Mouse (Mus musculus) gastrocnemius, postnatal 4 days (tissue): ENCODE measurements at regions not wholly inside any gene's neighbourhood (a gene's known extent, or its start where the extent isn't known, plus 50 kb on each side); places are given as distances from the start of the nearest gene placed in this dataset.
A peak's percentile ranks its signal among the peaks of the same experiment; 100 is the strongest.

Experiments used
- DNase-seq, 2 experiments: peaks; one replicate each; pipeline ENCODE4 v3.0.0; 2021 to 2022; ENCODE audit warnings: low spot score in 2 of 2, mixed read lengths in 2 of 2

DNA sequence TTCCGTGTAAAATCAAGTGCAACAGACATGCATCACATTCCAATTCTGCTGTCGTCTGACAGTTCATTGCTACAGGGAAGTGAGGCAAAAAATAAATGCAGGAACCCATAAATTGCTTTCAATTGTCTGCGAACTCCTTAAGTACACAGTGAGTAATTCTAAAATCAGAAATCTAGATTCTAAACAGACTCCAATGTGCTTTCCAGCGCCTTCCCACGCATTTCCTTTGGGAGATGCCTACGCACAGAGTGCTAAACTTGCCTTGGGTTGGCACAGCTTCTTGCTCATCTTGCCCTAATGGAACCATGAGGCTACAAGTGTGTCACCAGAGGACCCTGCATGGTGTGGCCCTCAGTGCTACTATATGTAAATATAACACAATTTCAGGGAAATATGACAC lies 212.6 kb downstream of the Samd5 start:
- no peak for DNase-seq

DNA sequence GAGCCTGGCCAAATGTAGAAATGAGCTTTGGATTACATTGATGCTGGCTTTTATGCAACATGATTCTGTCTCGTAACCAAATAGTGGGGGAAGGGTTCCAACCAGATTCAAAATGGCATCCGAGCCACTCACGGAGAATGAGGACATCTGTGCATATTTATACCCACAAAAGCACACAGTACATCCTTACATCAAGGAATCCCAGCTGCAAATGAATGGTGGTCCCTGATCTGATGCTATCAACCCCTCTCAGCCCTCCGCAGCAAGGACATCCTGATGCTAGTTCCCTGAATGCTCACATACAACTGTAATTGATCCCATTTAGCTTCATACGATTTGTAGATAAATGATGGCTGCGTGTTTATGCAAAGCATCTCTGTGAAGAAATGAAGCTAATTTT lies 215.9 kb downstream of the Samd5 start:
- DNase-seq = no peak

DNA sequence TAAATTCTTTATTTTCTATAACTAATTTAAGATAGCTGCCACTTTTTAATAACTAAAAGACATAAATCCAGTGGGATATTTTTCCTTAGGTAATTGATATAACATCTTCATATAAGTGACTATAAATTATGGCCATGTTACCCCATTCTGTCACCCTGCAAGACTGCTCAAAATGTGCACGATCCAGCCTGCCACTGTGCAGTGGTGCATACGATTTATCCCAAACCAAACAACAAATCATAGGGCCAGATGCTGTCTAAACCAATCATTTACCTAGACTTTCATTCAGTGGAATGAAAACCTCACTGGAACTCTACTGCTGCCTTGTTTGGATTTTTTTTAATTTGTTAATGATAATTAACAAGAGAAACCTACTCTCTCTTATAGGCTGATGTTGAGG lies 216.5 kb downstream of the Samd5 start:
- DNase-seq = no peak

DNA sequence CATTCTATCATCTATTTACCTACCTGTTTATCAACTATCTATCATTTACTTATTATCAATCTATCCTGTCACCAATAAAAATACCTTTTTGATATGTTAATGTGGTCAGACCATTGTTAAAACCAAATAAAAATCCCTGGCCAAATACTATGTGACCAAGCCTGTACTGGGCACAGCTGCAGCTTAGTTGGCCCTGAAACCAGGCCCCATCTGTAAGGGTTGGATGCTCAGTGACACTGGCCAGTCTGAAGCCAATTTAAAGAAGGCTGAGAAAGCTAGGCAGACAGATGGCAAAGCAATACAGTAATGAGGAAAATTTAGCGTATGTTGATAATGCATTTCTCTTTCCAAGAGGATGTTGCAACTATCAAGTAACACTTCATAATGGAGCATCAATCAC lies 217.8 kb downstream of the Samd5 start:
- DNase-seq = no peak

DNA sequence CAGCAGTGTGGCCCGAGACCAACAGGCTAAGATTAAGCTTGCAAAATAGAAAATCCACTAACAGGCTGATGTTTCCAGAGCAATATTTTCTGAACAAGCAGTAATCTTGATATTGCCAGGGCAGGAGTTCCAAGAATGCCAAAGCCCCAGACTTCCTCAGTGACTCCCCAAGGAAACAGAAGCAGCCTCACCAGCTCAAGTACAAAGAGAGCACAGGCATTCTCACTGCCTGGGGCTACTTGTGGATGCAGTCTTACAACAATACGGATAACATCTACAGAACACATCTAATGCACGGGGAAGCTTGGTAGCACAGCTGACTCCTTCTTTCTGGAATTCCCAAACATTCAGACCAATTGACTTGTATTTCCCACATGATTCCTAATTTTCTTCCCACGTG lies 235.9 kb downstream of the Samd5 start:
- DNase-seq = no peak

DNA sequence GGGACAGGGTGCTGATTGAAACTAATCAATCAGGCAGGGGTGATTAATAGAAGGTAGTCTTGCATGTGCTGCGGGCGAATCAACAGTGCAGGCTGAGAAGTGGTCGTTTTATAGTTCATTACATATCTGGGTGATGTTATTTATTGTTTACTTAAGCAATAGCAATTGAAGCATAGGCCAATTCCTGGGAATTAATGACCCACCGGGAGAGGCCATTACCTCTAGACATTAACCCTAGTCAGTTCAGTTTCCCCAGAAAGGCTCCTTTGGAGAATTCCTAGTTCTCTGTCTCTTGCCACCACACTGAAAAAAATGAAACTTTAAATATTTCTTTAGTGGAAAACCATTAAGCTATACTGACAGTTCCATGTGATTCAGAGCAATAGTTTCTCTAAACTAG lies 236.6 kb downstream of the Samd5 start:
- DNase-seq = no peak

DNA sequence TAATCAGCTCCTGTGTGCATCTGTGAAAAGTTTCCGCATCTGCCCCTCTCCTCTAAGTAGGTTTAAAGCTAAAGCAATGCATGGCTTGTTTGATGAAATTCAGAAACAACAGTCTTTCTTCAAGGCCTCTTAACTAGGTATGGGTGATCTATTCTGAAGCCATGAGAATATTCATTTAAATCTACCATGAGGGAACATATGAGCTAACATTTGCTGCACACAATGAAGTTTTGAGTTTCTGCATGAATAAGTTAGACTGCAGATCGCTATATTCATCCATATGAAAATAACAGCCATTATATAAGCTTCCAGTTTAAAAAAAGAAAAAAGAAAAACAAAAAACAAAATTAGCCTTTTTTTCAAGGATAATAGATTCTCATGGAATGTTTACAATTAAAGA lies 245.9 kb downstream of the Samd5 start:
- no peak for DNase-seq

DNA sequence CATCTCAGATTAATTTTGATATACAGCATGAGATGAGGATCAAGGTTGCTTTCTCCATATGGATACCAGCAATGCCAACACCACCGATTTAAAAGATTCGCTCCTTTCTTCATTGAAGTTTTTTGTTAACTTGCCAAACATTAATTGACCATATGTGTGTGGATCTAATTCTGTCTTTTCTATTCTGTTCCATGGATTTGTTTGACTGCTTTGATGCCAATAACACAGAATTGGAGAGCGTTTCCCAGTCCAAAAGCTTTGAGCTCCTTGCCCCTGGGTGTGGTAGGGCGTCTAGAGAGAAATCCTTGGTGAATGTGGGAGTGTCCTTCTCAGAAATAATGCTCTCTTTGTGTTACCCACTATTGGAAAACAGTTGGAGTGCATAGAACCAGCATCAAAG lies 254.3 kb downstream of the Samd5 start:
- no peak for DNase-seq

DNA sequence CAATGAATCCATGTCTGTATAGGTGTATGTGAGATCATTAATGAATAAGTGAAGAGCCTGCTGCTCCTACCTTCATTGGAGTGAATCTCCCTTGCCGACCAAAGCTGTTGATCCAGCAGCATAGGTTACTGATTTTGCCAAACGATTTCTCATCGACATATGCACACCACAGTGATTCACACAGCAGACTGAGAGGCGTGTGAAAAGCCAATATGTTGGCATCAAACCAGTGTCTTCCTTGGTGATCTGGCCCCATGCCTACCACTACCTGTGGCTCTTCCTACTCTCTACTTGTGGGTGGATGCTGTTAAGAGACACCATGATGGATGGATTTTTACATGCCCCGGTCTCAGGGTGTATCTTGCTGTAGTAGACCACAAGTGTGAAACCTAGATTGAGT lies 258.3 kb downstream of the Samd5 start:
- no peak for DNase-seq

DNA sequence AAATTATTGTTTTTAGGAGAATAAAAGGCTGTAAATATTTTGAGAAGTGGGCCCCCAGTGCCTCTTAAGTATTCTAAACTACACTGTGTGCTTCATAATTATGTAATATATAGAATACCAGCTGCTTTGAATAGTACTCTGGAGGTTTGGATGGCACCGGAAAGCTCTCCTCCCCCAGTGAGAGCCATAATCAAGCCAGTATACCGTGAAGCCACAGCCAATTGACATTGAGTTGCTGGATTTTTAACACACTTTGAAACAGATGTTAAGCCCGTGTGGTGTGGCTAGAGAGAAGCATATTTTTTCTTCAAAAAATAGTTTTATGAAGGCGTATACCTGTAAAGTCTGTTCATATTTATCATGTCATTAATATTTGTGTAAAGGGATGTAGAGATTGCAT lies 268.9 kb downstream of the Samd5 start:
- DNase-seq = no peak

DNA sequence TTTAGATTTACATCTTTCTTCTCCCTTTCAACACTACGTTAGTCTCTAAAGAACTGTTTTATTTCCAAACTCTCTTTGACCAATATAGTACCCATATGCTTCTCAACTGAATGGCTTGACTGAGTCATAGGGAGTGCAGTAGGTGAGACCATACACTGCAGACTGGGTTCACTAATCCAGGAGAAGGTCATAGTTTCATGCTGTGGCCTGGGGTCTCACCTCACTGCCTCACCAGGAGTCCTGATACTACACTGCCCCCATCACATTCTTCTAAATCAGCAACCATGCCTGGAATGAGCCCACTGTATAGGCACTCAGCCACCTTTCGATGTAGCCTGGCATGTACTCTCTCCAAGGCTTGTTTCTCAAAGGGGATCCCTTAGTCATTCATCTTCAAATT lies 269.6 kb downstream of the Samd5 start:
- DNase-seq = no peak

DNA sequence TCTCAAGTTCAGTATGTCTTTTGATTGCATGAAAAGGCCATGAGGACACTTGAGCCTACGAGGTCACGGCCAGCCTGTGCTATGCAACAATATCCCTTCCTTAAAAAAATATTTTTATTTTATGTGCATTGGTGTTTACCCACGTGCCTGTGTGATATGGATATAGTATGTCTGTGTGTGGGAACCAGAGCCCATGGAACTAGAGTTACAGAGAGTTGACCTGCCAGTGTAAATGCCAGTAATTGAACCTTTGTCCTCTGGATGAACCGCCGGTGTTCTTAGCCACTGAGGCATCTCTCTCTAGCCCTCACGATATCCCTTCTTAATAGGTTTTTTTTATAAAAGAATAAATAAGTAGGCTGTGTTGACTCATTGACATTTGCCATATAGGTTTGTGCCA lies 270.0 kb downstream of the Samd5 start:
- no peak for DNase-seq

DNA sequence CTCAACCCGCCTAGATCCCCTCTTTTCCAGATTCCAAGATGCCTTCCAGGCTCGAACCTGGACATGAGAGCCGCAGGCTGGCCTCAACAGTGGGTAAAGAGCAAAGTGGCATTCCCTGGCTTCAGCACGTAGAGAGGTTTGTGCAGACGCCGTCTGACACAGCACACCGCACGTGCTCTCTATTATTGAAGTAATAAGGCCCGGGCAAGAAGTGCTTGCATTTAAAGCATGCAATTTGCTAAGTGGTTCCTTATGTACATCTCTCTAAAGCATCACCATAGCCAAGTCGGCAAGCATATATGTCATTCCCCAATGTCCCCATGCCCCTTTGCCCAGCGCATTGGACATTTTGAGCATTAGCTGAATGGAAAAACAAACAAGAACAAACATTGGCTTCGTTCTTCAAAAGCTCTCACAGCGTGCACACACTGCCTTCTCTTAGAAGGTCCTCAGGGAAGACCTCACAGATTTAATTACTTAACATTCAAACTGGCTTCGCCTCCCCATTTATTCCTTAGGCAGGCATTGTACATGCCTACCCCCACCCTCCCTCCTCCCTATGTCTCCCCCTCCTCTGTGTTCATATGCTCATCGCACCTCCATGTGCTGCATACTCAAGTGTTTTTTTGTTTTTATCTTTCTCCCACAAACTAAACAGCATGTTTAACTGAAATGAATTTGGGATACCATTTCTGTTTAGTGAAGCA lies 273.9 kb downstream of the Samd5 start:
- DNase-seq = no peak

DNA sequence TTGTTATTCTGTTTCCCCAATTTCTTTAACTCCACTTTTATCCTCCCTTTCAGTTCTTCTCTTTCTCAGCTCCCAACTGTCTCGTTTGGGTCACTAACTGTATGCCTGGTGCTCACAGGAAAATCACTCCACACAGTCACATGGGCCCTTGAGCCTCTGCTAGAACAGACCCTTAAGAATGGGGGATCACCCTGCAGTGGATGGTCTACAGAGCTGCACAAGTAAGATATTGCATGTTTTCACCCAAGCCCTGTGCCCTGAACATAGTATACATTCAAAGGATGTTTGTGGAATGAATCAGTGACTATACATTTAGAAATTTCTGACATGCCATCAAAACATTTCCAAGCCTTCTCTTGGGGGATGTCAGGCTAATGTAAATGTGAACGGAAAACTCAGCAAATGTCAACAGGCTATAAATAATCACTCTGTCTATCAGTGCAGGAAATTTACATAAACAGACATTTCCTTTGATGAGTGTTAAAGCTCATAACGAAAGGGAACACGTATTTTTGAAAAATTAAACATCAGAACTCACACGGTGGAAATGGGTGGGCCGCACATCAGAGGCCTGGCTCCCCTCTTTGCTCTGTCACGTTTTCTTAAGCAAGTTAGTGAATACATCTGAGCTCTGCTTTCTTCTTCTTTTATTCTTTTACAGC lies 297.4 kb downstream of the Samd5 start:
- DNase-seq = no peak

DNA sequence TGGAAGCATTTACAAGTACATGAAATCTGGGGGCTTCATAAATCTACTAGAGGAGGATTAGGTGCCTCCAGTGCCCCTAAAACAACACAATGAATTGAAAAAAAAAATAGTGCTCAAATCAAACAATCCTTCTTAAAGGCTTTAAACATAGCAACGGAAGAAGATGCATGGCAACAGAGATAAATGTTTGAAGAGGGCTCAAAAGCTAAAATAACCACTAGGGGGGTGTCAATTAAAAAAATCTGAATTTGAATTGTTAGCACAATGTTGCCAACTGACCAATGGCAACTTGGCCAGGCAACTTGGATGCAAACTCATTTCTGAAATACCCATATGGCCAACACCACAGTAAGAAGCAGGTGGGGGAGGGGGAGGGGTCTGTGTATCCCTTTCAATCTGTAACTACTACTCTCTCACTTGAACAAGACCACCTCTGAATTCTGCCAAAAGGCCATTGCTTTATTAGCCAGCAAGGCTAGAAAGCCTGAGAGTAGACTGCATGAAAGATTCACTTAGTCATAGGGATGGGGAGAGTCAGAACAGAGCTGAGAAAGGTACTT lies 312.6 kb downstream of the Samd5 start:
- no peak for DNase-seq

DNA sequence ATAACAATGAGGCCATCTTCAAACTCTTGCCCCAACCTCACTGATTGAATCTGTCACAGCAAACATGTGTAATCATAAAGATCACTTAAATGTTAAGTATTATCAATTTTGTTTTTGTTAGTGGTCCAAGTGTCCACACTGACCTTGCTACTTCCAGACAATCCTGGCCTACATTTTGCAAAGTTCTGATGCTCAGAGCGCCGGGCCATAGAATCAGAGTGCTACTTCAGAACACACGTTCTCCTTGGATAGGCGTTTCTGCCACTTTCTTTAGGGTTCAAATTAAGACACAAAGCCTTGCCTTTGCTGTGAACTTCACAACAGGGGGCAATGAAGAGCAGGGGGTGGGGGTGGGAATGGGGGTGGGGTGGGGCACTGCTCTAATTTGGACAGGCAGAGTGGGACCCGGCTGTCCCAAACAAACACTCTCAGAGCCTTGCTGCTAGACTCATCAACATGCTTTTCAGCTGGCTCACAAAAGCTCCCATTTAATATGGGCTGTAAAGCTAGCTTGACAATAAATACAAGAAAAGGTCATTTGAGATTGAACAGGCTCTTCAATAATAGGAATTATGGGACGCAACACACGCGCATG lies 336.7 kb downstream of the Samd5 start:
- DNase-seq = no peak

DNA sequence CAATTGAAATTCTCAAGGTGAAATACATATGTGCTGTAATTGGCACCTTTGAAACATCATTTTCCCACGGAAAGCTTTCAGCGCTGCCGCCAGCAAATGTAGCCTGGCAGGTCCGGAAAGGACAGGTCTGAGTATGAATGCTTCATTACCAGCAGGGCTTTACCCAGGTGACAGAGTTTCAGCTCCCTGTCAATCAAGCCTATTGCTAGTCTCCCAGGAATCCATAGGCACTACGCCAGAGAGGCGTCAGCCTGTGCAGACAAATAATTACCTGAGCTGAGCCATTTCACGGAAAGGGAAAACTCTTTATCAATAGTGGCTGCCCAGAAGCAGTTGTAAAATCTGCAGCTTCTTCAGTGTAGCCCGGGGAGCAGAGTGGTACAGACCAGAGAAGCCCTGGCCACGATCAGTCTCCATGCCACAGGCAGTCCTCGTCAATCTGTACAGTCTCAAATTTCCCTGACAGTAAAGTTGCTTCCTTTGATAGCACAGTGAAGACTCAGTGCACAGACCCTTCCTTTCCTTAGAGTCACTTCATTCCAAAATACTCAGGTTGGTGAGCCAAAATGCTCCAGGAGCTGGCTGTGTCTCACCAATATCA lies 340.7 kb downstream of the Samd5 start:
- no peak for DNase-seq

DNA sequence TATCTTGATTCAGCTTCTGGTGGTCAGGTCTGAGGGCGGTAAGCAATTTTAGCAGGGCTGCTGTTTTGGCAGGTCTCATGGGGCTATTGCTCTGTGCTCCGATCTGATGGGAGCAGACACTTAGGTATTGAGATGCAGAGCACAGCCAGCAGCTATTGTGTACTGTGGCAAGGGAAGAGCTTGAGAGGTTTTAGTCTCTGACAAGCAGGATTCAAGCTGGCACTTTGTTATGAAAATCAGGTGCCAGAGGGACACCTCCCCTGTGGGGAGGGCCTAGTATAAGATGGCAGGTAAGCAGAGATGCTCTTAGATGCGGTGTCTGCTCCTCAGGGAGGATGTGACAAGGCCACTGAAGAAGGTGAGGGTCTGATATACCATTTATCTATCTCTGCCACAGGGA lies 343.3 kb downstream of the Samd5 start:
- no peak for DNase-seq

DNA sequence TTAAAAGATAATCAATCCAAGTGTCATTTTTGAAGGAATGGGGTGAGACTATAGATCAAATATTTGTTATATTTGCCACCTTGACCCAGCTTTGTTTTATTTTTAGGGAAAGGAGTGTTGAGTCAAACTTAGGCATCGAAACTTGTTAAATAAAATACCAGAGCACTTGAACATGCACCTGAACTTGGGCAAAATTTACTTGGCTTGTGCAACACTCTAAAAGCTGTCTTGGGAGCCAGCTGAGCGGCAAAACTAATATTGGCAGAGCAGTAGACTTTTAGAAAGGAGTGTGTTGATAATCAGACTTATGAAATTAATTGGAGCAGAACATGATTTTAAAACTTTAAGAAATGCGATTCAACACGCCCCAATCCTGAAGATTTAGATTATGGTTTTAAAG lies 346.7 kb downstream of the Samd5 start:
- no peak for DNase-seq

DNA sequence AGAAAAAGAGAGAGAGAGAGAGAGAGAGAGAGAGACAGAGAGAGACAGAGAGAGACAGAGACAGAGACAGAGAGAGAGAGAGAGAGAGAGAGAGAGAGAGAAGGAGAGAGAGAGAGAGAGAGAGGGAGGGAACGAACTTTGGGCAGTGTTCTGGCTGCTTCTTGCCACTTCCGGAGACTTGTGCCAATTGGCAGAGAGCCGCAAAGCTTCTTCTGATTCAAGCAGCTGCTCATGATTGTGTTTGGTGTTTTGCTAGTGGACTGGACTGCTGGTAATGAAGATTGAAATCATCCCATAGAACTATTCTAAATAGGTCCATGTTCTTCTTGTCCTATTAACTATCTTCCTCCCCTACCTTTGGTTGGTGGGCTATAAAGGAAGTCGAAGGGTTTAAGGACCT lies 347.1 kb downstream of the Samd5 start:
- DNase-seq = peak in 1 of 2 experiments; percentile 53

DNA sequence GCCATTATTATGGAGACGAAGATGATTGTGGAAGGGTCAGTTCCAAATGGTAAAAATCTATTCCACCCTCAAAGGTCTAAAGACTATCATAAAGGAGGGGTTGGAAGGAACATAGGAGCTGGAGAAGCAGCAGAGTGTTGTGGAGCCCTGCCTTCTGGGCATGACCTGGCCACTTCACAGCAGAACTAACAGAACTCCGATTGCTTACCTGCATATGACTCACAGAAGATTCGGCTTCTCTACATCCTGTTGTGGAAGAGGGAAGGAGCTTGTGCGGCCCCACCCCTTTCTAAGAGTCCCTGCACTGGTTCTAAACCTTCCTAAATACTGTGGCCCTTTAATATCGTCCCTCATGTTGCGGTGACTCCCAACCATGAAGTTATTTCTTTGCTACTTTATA lies 362.7 kb downstream of the Samd5 start:
- DNase-seq = no peak

DNA sequence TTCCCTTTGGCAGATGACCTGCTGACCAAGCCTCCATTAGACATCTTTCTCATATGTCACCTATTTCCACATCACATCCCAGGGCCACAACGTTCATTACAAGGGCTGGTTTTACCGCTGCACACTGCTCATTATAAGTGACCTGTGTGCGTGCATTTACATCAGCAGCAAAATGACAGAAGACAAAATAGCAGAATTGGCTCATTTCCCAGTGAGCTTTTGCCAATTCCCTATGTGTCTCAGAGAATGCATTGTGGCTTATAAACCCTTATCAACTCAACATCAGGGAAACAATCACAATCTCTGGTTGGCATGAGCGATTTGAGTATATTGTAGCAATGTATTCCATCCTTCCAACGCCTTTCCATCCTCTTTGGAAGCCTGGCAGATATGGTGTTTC lies 364.7 kb downstream of the Samd5 start:
- DNase-seq = no peak
